Mouse (Mus musculus) MN1 (cell line): ENCODE measurements around the gene Arvcf.

ENCODE experiments used
- DNase-seq: peaks from one replicate; pipeline ENCODE4 v3.0.0-alpha.2; 2016; ENCODE audit warnings: low spot score

Gene Arvcf

DNA sequence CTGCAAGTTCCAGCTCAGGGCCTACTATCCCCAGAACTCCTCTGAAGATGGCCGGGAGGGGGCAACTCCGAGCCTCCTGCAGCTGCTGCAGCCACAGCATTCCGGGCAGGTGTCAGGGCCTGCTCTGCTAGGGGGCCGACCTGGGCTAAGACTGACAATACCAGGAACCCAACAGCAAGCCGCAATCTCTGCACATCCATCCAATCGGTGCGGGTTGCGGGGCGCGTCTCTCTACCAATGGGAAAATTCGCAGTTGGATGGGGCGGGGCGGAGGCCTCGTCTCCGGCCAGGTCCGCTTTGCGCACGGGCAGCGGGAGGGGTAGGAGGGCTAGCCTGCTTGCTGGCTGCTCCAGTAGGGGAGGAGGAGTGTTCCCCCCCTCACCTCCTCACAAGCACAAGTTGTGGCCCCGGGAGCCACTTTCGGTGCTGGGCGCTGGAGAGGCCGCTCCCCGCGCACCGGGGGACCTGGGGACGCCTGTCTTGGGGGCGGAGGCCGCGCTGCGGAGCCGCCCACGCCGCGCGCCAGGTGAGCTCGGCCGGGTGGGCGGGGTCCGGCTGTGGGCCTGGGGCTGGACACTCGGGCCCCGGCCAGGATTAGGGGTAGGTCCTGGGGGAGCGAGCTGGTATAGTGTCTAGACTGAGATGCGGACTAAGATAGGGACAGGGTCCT is at the start of gene Arvcf, which contains the start of gene Tango2:
TSS of gene Arvcf (plus strand) at position 252 of the 670 bp plus-strand sequence.
TSS of gene Tango2 (minus strand) at position 173 of the 670 bp plus-strand sequence.
- DNase-seq = peak; percentile 97

DNA sequence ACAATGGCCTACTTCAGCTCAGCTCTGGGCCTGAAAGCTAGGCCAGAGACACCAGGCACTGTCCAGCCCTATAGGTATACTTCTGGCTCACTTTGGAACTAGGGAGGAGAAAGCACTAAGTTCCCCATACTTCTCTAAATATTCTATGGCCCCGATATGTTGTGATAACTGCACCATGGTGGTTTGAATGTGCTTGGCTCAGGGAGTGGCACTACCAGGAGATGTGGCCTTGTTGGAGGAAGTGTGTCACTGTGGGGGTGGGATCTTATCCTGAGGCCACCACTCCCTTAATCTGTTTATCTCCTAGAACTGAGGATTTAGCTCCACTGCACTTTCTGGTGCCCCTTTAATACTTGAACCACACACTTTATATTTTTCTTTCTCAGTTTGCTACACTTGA is 39.8 kb upstream of the Arvcf start:
- no peak for DNase-seq

- DNase-seq = no peak
Measured at GRCm38 (mm10) chr16:18318992-18319391, 29.0 kb upstream of the Arvcf start.

GRCm38 (mm10) chr16:18321443-18321842 is 26.5 kb upstream of the Arvcf start:
- no peak for DNase-seq

DNA sequence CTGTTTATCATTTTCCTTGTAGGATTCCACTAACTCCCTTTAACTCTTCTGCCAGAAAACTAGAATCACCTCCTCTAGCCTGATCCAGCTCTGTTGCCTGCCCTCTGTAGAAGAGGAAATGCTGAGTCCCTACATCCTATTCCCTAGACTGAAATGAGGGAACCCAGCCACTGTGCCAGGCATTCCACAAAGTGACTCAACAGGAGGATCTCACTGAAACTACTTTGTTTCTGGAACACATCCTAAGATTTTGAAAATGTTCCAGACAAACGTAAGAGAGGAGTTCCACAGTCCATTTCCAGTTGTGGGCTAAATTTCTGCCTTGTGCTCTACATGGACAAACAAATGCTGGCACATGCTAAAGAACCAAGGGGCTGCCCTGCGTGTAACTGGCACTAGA is 24.5 kb upstream of the Arvcf start:
- DNase-seq = no peak

GRCm38 (mm10) chr16:18324031-18324430 is 24.0 kb upstream of the Arvcf start:
- no peak for DNase-seq

DNA sequence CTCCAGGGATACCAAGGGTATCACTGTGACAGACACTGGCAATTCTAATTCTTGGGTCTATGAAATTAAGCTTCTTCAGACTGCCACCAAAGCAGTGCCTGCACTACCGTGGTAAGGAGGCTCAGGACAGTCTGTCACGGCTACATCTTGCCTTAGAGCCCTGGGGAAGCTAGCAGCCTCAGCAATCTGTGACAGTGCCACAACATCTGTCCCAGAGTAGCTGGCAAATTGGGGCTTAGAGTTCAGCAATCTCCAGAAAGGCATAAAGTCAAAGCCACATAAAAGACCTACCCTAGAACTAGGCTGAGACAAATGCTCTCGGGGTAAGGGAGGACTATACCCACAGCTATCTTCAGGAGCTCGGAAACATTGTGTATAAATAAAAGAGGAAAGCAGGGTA is 22.2 kb upstream of the Arvcf start:
- DNase-seq = no peak

- DNase-seq = no peak
Measured at GRCm38 (mm10) chr16:18327936-18328335, 20.0 kb upstream of the Arvcf start.

DNA sequence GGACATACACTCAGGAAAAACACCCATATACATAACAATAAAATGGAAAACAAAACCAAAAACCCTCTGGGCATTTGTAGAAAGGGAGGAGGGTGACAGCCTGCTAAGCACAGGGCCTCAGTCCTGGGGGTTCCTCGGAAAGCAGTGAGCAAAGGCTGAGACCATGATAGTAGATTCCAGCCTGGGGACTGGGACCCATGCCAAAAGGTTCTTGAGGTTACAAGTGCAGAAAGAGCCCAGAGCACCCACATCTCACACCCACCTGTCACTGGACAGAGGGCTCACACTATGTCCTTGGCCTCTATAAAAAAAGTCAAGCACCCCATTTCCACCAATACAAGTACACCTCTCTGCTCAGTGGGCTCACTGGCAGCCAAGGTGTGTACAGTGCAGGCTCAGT is 19.5 kb upstream of the Arvcf start:
- no peak for DNase-seq

- peak; percentile 70 for DNase-seq
Measured at GRCm38 (mm10) chr16:18333976-18334375, 14.0 kb upstream of the Arvcf start.

DNA sequence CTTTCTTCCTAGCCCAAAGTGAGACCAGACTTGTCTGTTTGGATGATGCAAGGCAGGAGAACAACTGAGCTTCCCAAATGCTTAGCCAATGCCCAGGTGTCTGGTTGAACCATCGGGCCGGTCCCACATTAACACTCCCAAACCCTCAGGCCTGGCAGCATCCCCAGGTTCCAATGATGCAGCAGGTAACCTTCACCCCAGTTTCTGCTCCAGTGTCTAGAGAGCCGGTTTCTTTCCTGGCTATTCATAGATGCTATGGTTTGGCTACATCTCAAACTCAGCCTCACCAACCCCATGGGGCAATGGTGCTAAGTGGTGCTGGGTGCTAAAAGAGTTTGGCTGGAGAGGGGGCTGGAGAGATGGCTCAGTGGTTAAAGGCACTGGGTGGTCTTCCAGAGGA is 12.0 kb upstream of the Arvcf start:
- no peak for DNase-seq

GRCm38 (mm10) chr16:18337261-18337660 is 10.7 kb upstream of the Arvcf start:
- no peak for DNase-seq

- no peak for DNase-seq
Measured at GRCm38 (mm10) chr16:18339866-18340265, 8.1 kb upstream of the Arvcf start.

GRCm38 (mm10) chr16:18341605-18342004 is 6.4 kb upstream of the Arvcf start:
- DNase-seq = no peak

DNA sequence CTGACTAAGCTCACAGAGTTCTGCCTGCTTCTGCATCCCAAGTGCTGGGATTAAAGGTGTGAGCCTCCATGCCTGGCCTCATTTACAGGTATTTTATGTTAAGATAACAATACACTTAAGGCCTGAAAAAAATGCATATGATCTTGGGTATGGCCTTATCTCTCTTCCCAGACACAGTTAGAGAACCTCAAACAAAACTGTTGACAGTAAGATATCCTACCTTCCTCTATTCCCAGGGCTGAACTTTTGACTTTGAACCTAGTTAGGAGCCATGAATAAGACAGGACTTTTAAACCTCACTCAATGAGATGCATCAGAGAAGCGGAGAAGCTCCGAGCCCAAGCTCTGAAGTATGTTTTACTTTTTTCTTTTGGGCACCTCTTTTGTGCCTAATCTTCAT is 5.9 kb upstream of the Arvcf start:
- DNase-seq = no peak

DNA sequence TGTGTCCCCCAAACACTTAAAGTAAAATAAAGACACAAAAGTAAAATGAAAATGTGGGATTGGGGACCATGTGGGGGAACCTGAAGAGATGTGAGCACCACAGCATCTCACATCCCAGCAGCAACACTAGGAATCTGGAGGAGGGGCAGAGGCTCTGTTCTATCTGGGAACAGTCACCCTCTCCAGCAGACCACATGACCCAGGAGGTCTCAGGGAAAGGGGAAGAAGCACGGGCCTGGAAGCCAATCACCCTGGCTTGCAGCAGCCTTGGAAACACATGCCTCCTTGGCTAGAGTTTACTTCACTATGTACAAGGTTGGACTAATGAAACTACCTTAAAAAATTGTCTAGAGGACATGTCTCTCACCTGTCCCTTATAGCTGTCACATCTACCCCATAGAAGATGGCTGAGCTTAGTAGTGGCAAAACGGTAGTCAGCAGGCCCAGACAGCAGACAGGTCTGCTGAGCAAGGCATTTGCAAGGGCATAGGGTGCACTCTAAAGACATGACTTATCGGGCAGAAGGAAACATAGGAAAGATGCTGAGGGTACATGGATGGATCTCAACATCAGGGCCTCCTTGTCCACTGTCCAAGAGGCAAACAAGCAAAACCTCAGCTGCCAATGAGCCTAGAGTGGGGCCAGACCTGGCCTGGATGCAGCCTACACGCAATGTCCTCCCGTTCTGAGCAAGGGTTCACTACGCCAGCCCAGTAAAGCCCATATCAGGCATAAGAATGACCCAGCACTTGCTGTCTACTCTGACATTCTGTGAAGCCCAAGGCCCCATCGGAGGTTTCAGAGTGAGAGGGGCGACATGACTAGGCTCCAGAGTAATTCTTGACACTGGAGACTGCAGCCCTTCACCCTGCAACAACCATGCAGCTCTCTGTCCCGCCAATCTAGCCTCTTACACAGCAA is 5.1 kb upstream of the Arvcf start:
- no peak for DNase-seq

- peak; percentile 98 for DNase-seq
Measured at GRCm38 (mm10) chr16:18343778-18344177, 4.2 kb upstream of the Arvcf start.

DNA sequence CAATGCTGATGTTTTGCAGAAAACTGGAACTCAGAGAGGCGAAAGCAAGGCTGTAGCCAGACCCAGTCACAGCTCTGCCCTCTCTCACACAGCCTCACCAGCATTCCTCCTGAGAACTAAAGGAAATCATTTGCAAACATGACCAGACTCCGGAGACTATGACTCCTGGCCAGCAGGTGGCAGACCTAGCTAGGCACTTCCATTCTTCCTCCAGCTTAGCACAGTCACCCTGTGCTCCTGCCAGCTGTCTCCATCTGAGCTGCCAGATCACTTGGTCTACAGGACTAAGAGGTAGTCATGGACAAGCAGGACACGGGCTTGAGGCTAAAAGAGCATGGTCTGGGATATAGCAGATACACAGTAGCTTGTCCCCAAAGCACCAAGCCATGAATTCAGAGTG is 2.7 kb upstream of the Arvcf start:
- peak; percentile 94 for DNase-seq

DNA sequence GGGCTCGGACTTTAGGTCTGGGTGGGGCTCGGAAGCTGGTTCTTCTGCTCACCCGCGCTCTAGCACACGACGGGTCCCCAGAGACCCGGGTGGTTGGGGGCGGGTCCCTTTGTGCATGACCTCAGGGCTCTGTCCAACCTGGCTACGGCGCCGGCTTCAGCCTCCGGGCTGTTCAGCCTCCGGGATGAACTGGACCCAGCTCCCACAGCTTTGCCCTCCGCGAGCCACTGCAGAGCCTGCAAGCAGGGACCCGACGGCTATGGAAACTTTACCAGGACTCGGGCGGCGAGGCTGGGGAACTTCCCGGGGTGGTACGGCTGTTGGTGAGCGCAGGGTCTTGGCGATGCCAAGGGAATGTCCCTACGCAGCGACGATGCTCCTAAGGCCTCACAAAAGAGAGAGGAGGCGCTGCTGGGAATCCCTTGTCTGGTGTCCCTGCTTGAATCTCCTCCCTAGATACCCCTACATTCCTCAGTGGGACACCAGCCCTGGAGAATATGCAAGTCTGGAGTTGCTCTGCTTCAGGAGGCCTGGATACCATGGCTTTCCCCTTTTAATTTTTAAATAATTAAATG is 706 bp downstream of the Arvcf start:
- DNase-seq = peak; percentile 88

- no peak for DNase-seq
Measured at GRCm38 (mm10) chr16:18349761-18350325, 1.9 kb downstream of the Arvcf start.

- peak; percentile 48 for DNase-seq
Measured at GRCm38 (mm10) chr16:18351313-18352055, 3.5 kb downstream of the Arvcf start.

DNA sequence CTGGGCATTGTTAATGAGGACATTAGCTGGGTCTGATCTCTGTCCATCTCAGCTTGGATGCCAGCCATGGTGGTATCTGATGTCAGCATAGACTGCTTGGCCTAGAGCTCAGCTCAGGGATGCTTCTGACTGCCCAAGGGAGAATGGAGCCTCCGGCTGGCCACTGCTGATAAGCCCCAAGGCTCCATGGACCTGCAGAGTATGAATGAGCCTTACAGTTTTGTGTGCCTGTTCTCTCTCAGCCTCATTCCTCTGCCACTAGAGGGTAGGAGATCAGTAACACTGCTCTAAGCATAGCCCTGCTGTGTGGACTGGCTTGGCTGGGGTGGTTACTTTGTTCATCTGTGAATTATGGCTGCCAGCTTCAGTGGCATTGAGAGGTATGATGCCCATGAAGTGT is 5.1 kb downstream of the Arvcf start:
- DNase-seq = peak; percentile 79
